Mouse (Mus musculus): Measurements from ENCODE around the gene Fbxo34. TPM values are rescaled to one million over a fixed set of nuclear protein-coding genes. Genes with fewer than 3 reads are reported as not detected.
"Not testable (repeated sequence)": the region's sequence is repeated elsewhere in the genome, so short reads cannot be mapped to it uniquely, and the experiment has no call there.

The Fbxo34 gene
- 24.4 and 25.7 TPM in 2 replicates for polyA plus RNA-seq (2016; fragmentation: Nextera tagmentation; extraction: Ambion mirVana)

GRCm38 (mm10) chr14:47450121-47450520 is at the start of gene Fbxo34:
Gene Fbxo34, plus strand, starts transcription at chr14:47450421.
- not testable (repeated sequence) for H3K4me3 ChIP-seq; H3K36me3 ChIP-seq; H3K27me3 ChIP-seq (replicated peaks); H3K4me1 ChIP-seq; ATAC-seq (ENCODE audit: low FRiP score, low read depth); H3K27ac ChIP-seq; H3K4me2 ChIP-seq (replicated peaks); H3K9me3 ChIP-seq; H3K9ac ChIP-seq
- WGBS, result 93% methylated on average over 3 of the region's 5 CpGs

- Histone ChIP-seq H3K4me2 (replicated peaks) (no peak overlapping the region), H3K36me3 (peaks cover 75% of the 10 kb centered on the region), H3K9ac (no peak overlapping the region), H3K4me3 (no peak overlapping the region), H3K27ac (no peak overlapping the region), H3K4me1 (no peaks in the 10 kb centered on the region), H3K27me3 (replicated peaks) (no peaks in the 10 kb centered on the region), H3K9me3 (no peaks in the 10 kb centered on the region)
- ATAC-seq (ENCODE audit: low FRiP score, low read depth), result no peak
- WGBS, result 94% methylated on average over 8 of the region's 8 CpGs
These were observed 47.5 kb upstream of the Fbxo34 start for GRCm38 (mm10) chr14:47402735-47403134.

GRCm38 (mm10) chr14:47406000-47406399 is 44.2 kb upstream of the Fbxo34 start:
- WGBS, result 88% methylated on average over 9 of the region's 9 CpGs
- Histone ChIP-seq H3K9me3 (no peaks in the 10 kb centered on the region), H3K4me2 (replicated peaks) (no peak overlapping the region), H3K4me3 (no peak overlapping the region), H3K9ac (no peak overlapping the region), H3K27me3 (replicated peaks) (no peaks in the 10 kb centered on the region), H3K27ac (no peak overlapping the region), H3K36me3 (peaks cover 80% of the 10 kb centered on the region), H3K4me1 (no peaks in the 10 kb centered on the region)
- no peak for ATAC-seq (ENCODE audit: low FRiP score, low read depth)

- H3K4me3 ChIP-seq, result peak overlapping the region; percentile 55
- peak; percentile 39 for ATAC-seq (ENCODE audit: low FRiP score, low read depth)
- H3K27me3 ChIP-seq (replicated peaks), result no peaks in the 10 kb centered on the region
- peak overlapping the region; percentile 67 for H3K4me2 ChIP-seq (replicated peaks)
- H3K27ac ChIP-seq, result no peak overlapping the region
- peaks cover 15% of the 10 kb centered on the region; the same call in 1 of the 2 replicates for H3K36me3 ChIP-seq
- H3K9ac ChIP-seq, result peak overlapping the region; percentile 54; the same call in 1 of the 2 replicates
- 31% methylated on average over 3 of the region's 3 CpGs for WGBS
- H3K4me1 ChIP-seq, result peaks cover 11% of the 10 kb centered on the region
- H3K9me3 ChIP-seq, result no peaks in the 10 kb centered on the region
These were observed 32.9 kb upstream of the Fbxo34 start for GRCm38 (mm10) chr14:47417346-47417745.

- 2% methylated on average over 36 of the region's 36 CpGs for WGBS
- peak; percentile 99 for ATAC-seq (ENCODE audit: low FRiP score, low read depth)
- Histone ChIP-seq H3K4me1 (peaks cover 11% of the 10 kb centered on the region), H3K27me3 (replicated peaks) (no peaks in the 10 kb centered on the region), H3K36me3 (peaks cover 15% of the 10 kb centered on the region; the same call in 1 of the 2 replicates), H3K4me3 (peak within 1 kb of the TSS; percentile 55), H3K9me3 (no peaks in the 10 kb centered on the region), H3K9ac (peak within 1 kb of the TSS; percentile 54), H3K4me2 (replicated peaks) (peak within 1 kb of the TSS; percentile 67), H3K27ac (no peak within 1 kb of the TSS)
These were observed 32.2 kb upstream of the Fbxo34 start, which contains the start of gene Dlgap5 for GRCm38 (mm10) chr14:47417775-47418665. Gene Dlgap5, minus strand, starts transcription at chr14:47418407.

GRCm38 (mm10) chr14:47418666-47418991 is 31.6 kb upstream of the Fbxo34 start:
- no peak for ATAC-seq (ENCODE audit: low FRiP score, low read depth)
- peak overlapping the region; percentile 67 for H3K4me2 ChIP-seq (replicated peaks)
- H3K9me3 ChIP-seq, result no peaks in the 10 kb centered on the region
- peak overlapping the region; percentile 55; the same call in 1 of the 2 replicates for H3K4me3 ChIP-seq
- H3K36me3 ChIP-seq, result peaks cover 15% of the 10 kb centered on the region; the same call in 1 of the 2 replicates
- H3K9ac ChIP-seq, result no peak overlapping the region
- 45% methylated on average over 5 of the region's 5 CpGs for WGBS
- peaks cover 11% of the 10 kb centered on the region for H3K4me1 ChIP-seq
- no peak overlapping the region for H3K27ac ChIP-seq
- H3K27me3 ChIP-seq (replicated peaks), result no peaks in the 10 kb centered on the region

- Histone ChIP-seq H3K27me3 (replicated peaks) (no peaks in the 10 kb centered on the region), H3K9ac (no peak overlapping the region), H3K27ac (no peak overlapping the region), H3K4me2 (replicated peaks) (no peak overlapping the region), H3K36me3 (peaks cover 12% of the 10 kb centered on the region; the same call in 1 of the 2 replicates), H3K9me3 (no peaks in the 10 kb centered on the region), H3K4me3 (no peak overlapping the region), H3K4me1 (peaks cover 11% of the 10 kb centered on the region)
- ATAC-seq (ENCODE audit: low FRiP score, low read depth), result no peak
- 82% methylated on average over 9 of the region's 9 CpGs for WGBS
These were observed 31.1 kb upstream of the Fbxo34 start for GRCm38 (mm10) chr14:47419034-47419625.

- no peak overlapping the region for H3K27ac ChIP-seq
- H3K27me3 ChIP-seq (replicated peaks), result no peaks in the 10 kb centered on the region
- H3K9me3 ChIP-seq, result no peaks in the 10 kb centered on the region
- WGBS, result 96% methylated on average over 24 of the region's 24 CpGs
- ATAC-seq (ENCODE audit: low FRiP score, low read depth), result no peak
- H3K4me3 ChIP-seq, result no peak overlapping the region
- H3K4me2 ChIP-seq (replicated peaks), result no peak overlapping the region
- H3K36me3 ChIP-seq, result peaks cover 6% of the 10 kb centered on the region; the same call in 1 of the 2 replicates
- peaks cover 11% of the 10 kb centered on the region for H3K4me1 ChIP-seq
- H3K9ac ChIP-seq, result no peak overlapping the region
These were observed 30.4 kb upstream of the Fbxo34 start for GRCm38 (mm10) chr14:47419723-47420276.

GRCm38 (mm10) chr14:47421606-47422005 is 28.6 kb upstream of the Fbxo34 start:
- Histone ChIP-seq H3K4me2 (replicated peaks) (no peak overlapping the region), H3K27ac (no peak overlapping the region), H3K4me1 (peaks cover 11% of the 10 kb centered on the region), H3K36me3 (no peaks in the 10 kb centered on the region), H3K4me3 (no peak overlapping the region), H3K9me3 (no peaks in the 10 kb centered on the region), H3K9ac (no peak overlapping the region), H3K27me3 (replicated peaks) (no peaks in the 10 kb centered on the region)
- no peak for ATAC-seq (ENCODE audit: low FRiP score, low read depth)
- 46% methylated on average over 2 of the region's 2 CpGs for WGBS

- Histone ChIP-seq H3K27ac (no peak overlapping the region), H3K4me2 (replicated peaks) (no peak overlapping the region), H3K9ac (no peak overlapping the region), H3K27me3 (replicated peaks) (no peaks in the 10 kb centered on the region), H3K9me3 (no peaks in the 10 kb centered on the region), H3K36me3 (no peaks in the 10 kb centered on the region), H3K4me3 (no peak overlapping the region), H3K4me1 (peaks cover 4% of the 10 kb centered on the region)
- ATAC-seq (ENCODE audit: low FRiP score, low read depth), result no peak
- WGBS, result 64% methylated on average over 4 of the region's 4 CpGs
These were observed 27.8 kb upstream of the Fbxo34 start for GRCm38 (mm10) chr14:47422466-47422865.

- H3K4me3 ChIP-seq, result no peak overlapping the region
- ATAC-seq (ENCODE audit: low FRiP score, low read depth), result no peak
- no peaks in the 10 kb centered on the region for H3K9me3 ChIP-seq
- H3K4me1 ChIP-seq, result no peaks in the 10 kb centered on the region
- H3K9ac ChIP-seq, result no peak overlapping the region
- H3K36me3 ChIP-seq, result no peaks in the 10 kb centered on the region
- H3K27me3 ChIP-seq (replicated peaks), result no peaks in the 10 kb centered on the region
- no peak overlapping the region for H3K4me2 ChIP-seq (replicated peaks)
- H3K27ac ChIP-seq, result no peak overlapping the region
These were observed 17.2 kb upstream of the Fbxo34 start for GRCm38 (mm10) chr14:47432987-47433386.

- Histone ChIP-seq H3K4me2 (replicated peaks) (no peak overlapping the region), H3K4me1 (no peaks in the 10 kb centered on the region), H3K9ac (no peak overlapping the region), H3K36me3 (no peaks in the 10 kb centered on the region), H3K27me3 (replicated peaks) (no peaks in the 10 kb centered on the region), H3K27ac (no peak overlapping the region), H3K9me3 (0 out of 2 replicates have a peak, but pooled peaks cover 11% of the 10 kb centered on the region), H3K4me3 (no peak overlapping the region)
- ATAC-seq (ENCODE audit: low FRiP score, low read depth), result no peak
- WGBS, result 73% methylated on average over 3 of the region's 3 CpGs
These were observed 11.3 kb upstream of the Fbxo34 start for GRCm38 (mm10) chr14:47438947-47439346.
